Mouse (Mus musculus) embryonic stem cell, embryonic (primary cell): ENCODE measurements around the gene Akr1b3.

Experiments
- CTCF ChIA-PET, 4 experiments: fragments of 300-600 bp in 2 of 4; fragments of 350-600 bp in 2 of 4; sonication (Branson Sonifier 250); formaldehyde crosslinking; loops; one replicate each; lab custom pipeline; 2022; ENCODE audit warnings: inconsistent platforms in 2 of 4; lab: Charles Lee
- POLR2A ChIA-PET, 4 experiments: fragments of 300-600 bp in 2 of 4; fragments of 350-600 bp in 2 of 4; sonication (Branson Sonifier 250); formaldehyde crosslinking; loops; one replicate each; lab custom pipeline; 2022; ENCODE audit warnings: antibody characterized with exemption in 4 of 4, inconsistent platforms in 1 of 4; lab: Charles Lee

Akr1b3 gene

GRCm38 (mm10) chr6:34316854-34317771, at the start of gene Akr1b3:
TSS of gene Akr1b3 (minus strand) at chr6:34317478.
- ChIA-PET POLR2A (interaction anchor here (0.6 to 5.7 kb wide), 44 partner anchors 8 to 952 kb away, joined by 3 to 59 read pairs (median 4); partner anchors contain the start of genes Akr1b8 (in 2 of the 4) and Slc35b4 (in 1 of the 4)), CTCF (interaction anchor here in 3 of 4 experiments (0.5 to 2.1 kb wide), 5 partner anchors 13 to 47 kb away, joined by 3 to 9 read pairs (median 4); no protein-coding TSS in a partner anchor)

- CTCF ChIA-PET, result interaction anchor here (0.6 to 2.4 kb wide), 12 partner anchors 9 to 396 kb away, joined by 3 to 11 read pairs (median 4); partner anchors contain the start of genes Akr1b8 (in 3 of the 4), Akr1b10 (in 1 of the 4) and Akr1b3 (in 1 of the 4)
- POLR2A ChIA-PET, result interaction anchor here in 2 of 4 experiments (0.5 to 1.8 kb wide), 7 partner anchors 8 to 822 kb away, joined by 3 to 5 read pairs (median 4); partner anchors contain the start of gene Akr1b8 (in 1 of the 2)
These were observed 47.2 kb upstream of the Akr1b3 start for GRCm38 (mm10) chr6:34364217-34365136.

GRCm38 (mm10) chr6:34355841-34356240, 38.6 kb upstream of the Akr1b3 start:
- ChIA-PET POLR2A (interaction anchor here in 2 of 4 experiments (1.0 to 3.5 kb wide), 4 partner anchors 8 to 39 kb away, joined by 4 to 29 read pairs (median 10); partner anchors contain the start of gene Akr1b3 (in 1 of the 2)), CTCF (interaction anchor here in 3 of 4 experiments (0.9 to 3.1 kb wide), 6 partner anchors 9 to 92 kb away, joined by 3 to 28 read pairs (median 3); no protein-coding TSS in a partner anchor)

DNA sequence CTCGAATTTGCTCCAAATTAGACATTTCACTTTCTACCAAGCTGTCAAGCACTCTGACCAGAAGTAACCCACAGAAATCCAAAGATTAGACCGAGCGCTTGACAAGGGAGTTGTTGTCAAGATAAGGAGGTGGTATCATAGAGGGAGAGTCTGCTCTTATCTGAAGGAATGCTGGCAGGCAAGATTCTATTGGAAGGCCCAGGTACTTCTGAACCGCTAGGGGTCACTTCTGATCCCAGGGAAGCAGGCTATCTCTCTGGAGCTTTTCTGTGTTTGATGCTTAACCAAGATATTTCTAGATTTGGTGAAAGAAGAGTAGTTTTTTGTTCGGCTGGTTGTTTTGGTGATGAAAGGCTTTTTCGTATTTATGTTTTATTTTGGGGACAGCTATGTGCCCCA, 38.1 kb upstream of the Akr1b3 start:
- CTCF ChIA-PET, result interaction anchor here (0.7 to 3.1 kb wide), 9 partner anchors 9 to 572 kb away, joined by 3 to 28 read pairs (median 4); no protein-coding TSS in a partner anchor

DNA sequence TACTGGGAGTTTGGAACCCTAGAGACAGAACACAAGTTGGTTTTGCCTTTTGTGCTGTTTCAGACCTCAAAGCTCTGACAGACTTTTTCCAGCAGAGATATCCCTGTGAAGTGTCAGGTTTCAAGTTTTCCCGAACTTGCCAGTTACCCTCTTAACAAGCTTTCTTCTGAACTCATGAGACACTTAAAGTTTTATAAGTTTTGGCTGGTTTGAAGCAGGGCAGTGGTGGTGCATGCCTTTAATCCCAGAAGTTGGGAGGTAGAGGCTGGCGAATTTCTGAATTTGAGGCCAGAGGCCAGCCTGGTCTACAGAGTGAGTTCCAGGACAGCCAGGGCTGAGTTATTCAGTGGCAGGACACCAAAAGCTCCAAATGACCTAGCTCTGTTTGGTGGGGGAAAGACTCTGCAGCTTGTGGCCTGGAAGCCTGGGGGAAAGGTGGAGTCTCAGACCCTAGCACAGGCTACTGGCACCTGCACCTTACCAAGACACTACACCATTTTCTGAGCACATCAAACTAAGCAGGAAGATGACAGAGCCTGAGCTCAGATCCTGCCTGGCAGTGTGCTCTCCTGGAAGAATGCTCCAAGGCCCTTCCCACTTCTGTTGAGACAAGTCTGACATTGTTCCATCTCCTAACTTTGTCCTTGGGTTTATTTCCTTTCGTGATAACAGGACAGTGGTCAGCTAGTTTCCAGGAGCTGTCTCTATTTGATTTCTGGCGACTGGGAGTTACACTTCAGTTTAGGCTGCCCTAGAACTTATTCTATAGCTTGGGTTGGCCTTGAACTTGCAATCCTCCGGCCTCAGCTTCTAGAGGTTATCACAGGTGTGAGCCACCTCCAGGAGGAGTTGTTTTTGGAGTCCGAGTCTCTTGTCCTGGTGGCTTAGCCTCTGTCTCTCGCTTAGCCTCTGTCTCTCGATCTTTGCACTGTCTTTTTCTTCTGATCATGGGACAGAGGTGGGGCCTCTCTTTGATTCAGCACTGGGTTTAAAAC, 37.4 kb upstream of the Akr1b3 start:
- POLR2A ChIA-PET, result interaction anchor here in 3 of 4 experiments (0.6 to 3.5 kb wide), 14 partner anchors 9 to 275 kb away, joined by 3 to 29 read pairs (median 4); partner anchors contain the start of genes Akr1b3 (in 3 of the 3) and Bpgm (in 1 of the 3)
- CTCF ChIA-PET, result interaction anchor here in 3 of 4 experiments (0.5 to 3.1 kb wide), 13 partner anchors 9 to 572 kb away, joined by 3 to 28 read pairs (median 4); no protein-coding TSS in a partner anchor

More for the DNA sequence above, 38.1 kb upstream of the Akr1b3 start:
- POLR2A ChIA-PET, result interaction anchor here in 2 of 4 experiments (1.2 to 3.5 kb wide), 6 partner anchors 10 to 120 kb away, joined by 3 to 29 read pairs (median 8); partner anchors contain the start of genes Akr1b3 (in 1 of the 2) and Bpgm (in 1 of the 2)

DNA sequence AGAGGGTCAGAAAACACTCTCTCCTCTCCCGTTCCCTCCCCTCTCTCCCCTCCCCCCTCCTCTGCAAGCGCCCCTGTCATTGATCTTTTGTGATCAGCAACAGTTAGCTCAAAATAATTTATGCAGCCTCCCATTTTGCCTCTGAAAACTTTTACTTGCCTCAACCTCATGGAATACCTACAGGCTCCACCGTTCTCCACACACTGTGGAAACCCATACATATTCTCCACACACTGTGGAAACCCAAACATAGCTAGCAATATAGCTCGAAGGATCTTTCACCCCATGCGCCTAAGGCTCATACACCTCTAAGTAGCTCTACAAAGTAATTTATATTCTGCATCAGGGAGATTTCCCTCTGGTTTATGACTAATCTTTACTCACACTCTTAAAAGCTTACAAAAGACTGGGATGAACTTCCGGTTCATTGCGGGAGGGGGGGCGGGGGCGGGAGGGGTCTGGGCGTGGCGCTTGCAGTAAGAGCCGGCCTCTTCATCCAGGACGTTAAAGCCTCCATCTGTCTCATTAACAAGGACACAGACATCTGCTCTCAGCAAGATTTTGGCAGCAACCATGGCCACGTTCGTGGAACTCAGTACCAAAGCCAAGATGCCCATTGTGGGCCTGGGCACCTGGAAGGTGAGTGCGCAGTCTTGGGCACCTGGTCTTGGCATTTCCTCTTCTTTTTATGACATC, 36.5 kb upstream of the Akr1b3 start, which contains the start of gene Akr1b8:
Akr1b8 (plus strand) TSS at position 462 of the 696 bp plus-strand sequence.
- CTCF ChIA-PET, result interaction anchor here (0.5 to 3.1 kb wide), 15 partner anchors 8 to 977 kb away, joined by 3 to 28 read pairs (median 4); no protein-coding TSS in a partner anchor

DNA sequence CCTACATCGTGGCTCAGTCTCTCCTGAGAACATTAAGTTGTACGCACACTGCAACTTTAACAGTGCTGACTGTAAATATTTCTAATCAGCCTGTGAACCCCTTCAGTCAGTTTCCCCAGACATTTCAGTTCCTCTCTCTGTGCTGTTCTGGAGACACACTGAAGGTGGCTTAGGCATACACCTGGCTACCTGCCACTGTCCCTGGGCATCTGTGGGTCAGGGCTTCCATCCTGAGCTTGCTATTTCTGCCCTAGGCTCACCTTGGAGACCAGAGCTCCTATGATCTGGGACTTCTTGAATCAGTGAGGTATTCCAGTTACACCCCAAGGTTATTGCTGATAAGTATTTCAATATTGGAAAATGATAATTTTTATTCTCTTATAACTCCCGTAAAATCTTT, 35.1 kb upstream of the Akr1b3 start:
- ChIA-PET POLR2A (interaction anchor here in 1 of 4 experiments (1.3 kb wide), 1 partner anchor 36 kb away, joined by 5 read pairs; no protein-coding TSS in a partner anchor), CTCF (interaction anchor here in 2 of 4 experiments (0.7 to 1.6 kb wide), 2 partner anchors 59 to 60 kb away, joined by 3 to 4 read pairs; no protein-coding TSS in a partner anchor)

More for the DNA sequence above, 36.5 kb upstream of the Akr1b3 start, which contains the start of gene Akr1b8:
- POLR2A ChIA-PET, result interaction anchor here in 3 of 4 experiments (0.6 to 3.5 kb wide), 16 partner anchors 8 to 274 kb away, joined by 3 to 29 read pairs (median 4); partner anchors contain the start of genes Akr1b3 (in 3 of the 3), Akr1b10 (in 1 of the 3) and Bpgm (in 1 of the 3)

DNA sequence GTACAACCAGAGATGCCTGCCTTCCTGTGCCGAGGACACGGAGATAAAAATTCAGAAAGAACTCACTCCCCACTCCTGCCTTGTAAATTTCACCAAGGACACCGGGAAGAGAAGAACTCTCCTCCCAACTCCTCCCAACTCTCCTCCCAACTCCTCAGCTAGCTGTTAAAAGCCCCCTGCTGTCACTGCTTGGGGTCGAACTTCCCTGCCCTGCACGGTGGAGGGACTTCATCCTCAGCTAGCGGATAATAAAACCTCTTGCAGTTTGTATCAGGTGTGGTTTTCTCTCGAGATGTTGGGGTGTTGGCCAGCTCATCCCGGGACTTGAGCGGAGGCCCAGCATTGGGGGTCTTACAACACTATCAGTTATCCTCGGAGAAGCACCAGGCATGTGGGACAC, 34.2 kb upstream of the Akr1b3 start:
- POLR2A ChIA-PET, result interaction anchor here in 1 of 4 experiments (0.6 to 1.5 kb wide), 3 partner anchors 20 to 132 kb away, joined by 3 to 5 read pairs (median 3); no protein-coding TSS in a partner anchor
- CTCF ChIA-PET, result interaction anchor here in 2 of 4 experiments (1.3 to 1.6 kb wide), 2 partner anchors 58 to 59 kb away, joined by 3 to 4 read pairs; no protein-coding TSS in a partner anchor

GRCm38 (mm10) chr6:34350037-34350699, 32.9 kb upstream of the Akr1b3 start:
- ChIA-PET CTCF (interaction anchor here in 1 of 4 experiments (0.7 kb wide), 1 partner anchor 14 kb away, joined by 3 read pairs; no protein-coding TSS in a partner anchor), POLR2A (interaction anchor here in 2 of 4 experiments (0.5 to 1.5 kb wide), 3 partner anchors 19 to 434 kb away, joined by 3 to 4 read pairs (median 3); no protein-coding TSS in a partner anchor)

DNA sequence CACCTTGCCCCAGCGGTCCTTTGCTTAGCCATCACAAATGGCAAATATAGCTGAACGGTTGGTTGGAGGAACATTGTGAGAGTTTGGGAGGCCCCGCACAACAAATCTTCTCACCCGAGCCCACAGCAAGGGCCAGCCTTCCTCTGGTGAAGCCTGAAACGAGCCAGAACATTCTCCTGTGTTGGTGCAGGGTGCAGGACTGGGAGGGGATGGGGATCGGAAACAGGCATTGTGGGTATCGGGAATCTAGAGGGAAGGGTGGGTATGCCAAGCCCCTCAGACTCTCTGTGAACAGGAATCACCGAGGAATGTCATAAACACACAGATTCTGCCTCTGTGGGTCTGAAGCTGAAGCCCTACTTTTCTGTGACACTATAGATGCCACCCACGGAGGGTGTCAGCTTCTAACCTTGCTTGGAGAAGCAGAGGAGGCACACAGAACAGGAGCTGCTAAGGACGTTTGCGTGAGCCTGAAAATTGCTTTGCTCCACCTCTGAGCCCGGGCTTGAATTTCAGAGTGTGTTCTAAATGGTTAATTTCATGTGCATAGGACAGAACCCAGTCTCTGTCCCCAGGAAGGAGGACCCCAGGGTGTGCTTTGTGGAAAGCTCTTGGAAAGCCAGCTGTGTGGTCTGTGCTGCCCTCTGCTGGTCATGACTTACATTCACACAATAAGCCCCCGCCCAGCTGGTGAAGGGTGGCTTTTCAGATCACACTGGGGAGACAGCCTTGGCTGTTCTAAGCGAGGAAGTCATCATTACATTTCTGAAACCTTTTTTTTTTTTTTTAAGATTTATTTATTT, 29.0 kb upstream of the Akr1b3 start:
- ChIA-PET POLR2A (interaction anchor here (0.6 to 4.5 kb wide), 38 partner anchors 9 to 372 kb away, joined by 3 to 59 read pairs (median 4); partner anchors contain the start of genes Akr1b3 (in 3 of the 4), Akr1b10 (in 1 of the 4), Akr1b8 (in 1 of the 4) and Bpgm (in 1 of the 4)), CTCF (interaction anchor here (0.5 to 5.9 kb wide), 64 partner anchors 8 to 800 kb away, joined by 3 to 118 read pairs (median 4); partner anchors contain the start of genes Akr1b10 (in 2 of the 4), Akr1b8 (in 2 of the 4), Akr1b3 (in 1 of the 4) and Bpgm (in 1 of the 4))

GRCm38 (mm10) chr6:34344935-34345334, 27.7 kb upstream of the Akr1b3 start:
- ChIA-PET CTCF (interaction anchor here (0.5 to 5.9 kb wide), 31 partner anchors 8 to 1341 kb away, joined by 3 to 118 read pairs (median 4); partner anchors contain the start of genes Akr1b8 (in 3 of the 4), Akr1b3 (in 1 of the 4) and Bpgm (in 1 of the 4)), POLR2A (interaction anchor here (0.6 to 4.5 kb wide), 45 partner anchors 9 to 873 kb away, joined by 3 to 59 read pairs (median 6); partner anchors contain the start of genes Akr1b3 (in 3 of the 4), Akr1b8 (in 2 of the 4), Bpgm (in 2 of the 4) and Agbl3 (in 1 of the 4))

- POLR2A ChIA-PET, result interaction anchor here (0.6 to 4.5 kb wide), 48 partner anchors 9 to 872 kb away, joined by 3 to 59 read pairs (median 5); partner anchors contain the start of genes Akr1b3 (in 3 of the 4), Akr1b8 (in 2 of the 4), Bpgm (in 2 of the 4) and Agbl3 (in 1 of the 4)
- CTCF ChIA-PET, result interaction anchor here (0.5 to 5.9 kb wide), 31 partner anchors 8 to 578 kb away, joined by 3 to 118 read pairs (median 4); partner anchors contain the start of genes Akr1b8 (in 3 of the 4), Akr1b3 (in 1 of the 4) and Bpgm (in 1 of the 4)
These were observed 27.0 kb upstream of the Akr1b3 start for GRCm38 (mm10) chr6:34344135-34344850.
